Mouse (Mus musculus): Measurements from ENCODE around the gene Dlg4. TPM values are rescaled to one million over a fixed set of nuclear protein-coding genes. Genes with fewer than 3 reads are reported as not detected.

Gene Dlg4
- polyA plus RNA-seq, 1 experiment from 2014 or later, result 4.7 TPM

GRCm38 (mm10) chr11:70021264-70022132 is 4.8 kb downstream of the Dlg4 start:
- Histone ChIP-seq H3K9ac (ENCODE audit: low read length) (peak overlapping the region; percentile 58), H3K36me3 (ENCODE audit: control insufficient read depth, insufficient read depth) (no peaks in the 10 kb centered on the region), H3K4me1 (ENCODE audit: control insufficient read depth, insufficient read depth, low read length) (peaks cover 49% of the 10 kb centered on the region), H3K27me3 (ENCODE audit: control insufficient read depth, insufficient read depth, low read length) (no peaks in the 10 kb centered on the region; the same call in 1 of the 2 replicates), H3K9me3 (replicated peaks; ENCODE audit: control insufficient read depth, low read length) (no peaks in the 10 kb centered on the region), H3K4me2 (ENCODE audit: low read depth, low read length) (peak overlapping the region; percentile 92), H3K4me3 (ENCODE audit: low read length) (peak overlapping the region; percentile 65), H3K27ac (ENCODE audit: low read length) (peak overlapping the region; percentile 62)
- WGBS, result 4% methylated on average over 39 of the region's 40 CpGs
- peak; percentile 69 for ATAC-seq (replicated peaks; ENCODE audit: extremely low read depth, insufficient read depth, low FRiP score)

GRCm38 (mm10) chr11:70023481-70024150 is 6.9 kb downstream of the Dlg4 start:
- H3K36me3 ChIP-seq (ENCODE audit: control insufficient read depth, insufficient read depth), result no peaks in the 10 kb centered on the region
- H3K9ac ChIP-seq (ENCODE audit: low read length), result peak overlapping the region; percentile 63
- H3K9me3 ChIP-seq (replicated peaks; ENCODE audit: control insufficient read depth, low read length), result no peaks in the 10 kb centered on the region
- H3K4me2 ChIP-seq (ENCODE audit: low read depth, low read length), result peak overlapping the region; percentile 68
- no peak overlapping the region for H3K27ac ChIP-seq (ENCODE audit: low read length)
- H3K4me3 ChIP-seq (ENCODE audit: low read length), result peak overlapping the region; percentile 48
- WGBS, result 7% methylated on average over 25 of the region's 29 CpGs
- ATAC-seq (replicated peaks; ENCODE audit: extremely low read depth, insufficient read depth, low FRiP score), result no peak
- H3K4me1 ChIP-seq (ENCODE audit: control insufficient read depth, insufficient read depth, low read length), result peaks cover 48% of the 10 kb centered on the region
- H3K27me3 ChIP-seq (ENCODE audit: control insufficient read depth, insufficient read depth, low read length), result no peaks in the 10 kb centered on the region; the same call in 1 of the 2 replicates

GRCm38 (mm10) chr11:70024151-70024514 is 7.4 kb downstream of the Dlg4 start:
- Histone ChIP-seq H3K9ac (ENCODE audit: low read length) (peak overlapping the region; percentile 63), H3K9me3 (replicated peaks; ENCODE audit: control insufficient read depth, low read length) (no peaks in the 10 kb centered on the region), H3K36me3 (ENCODE audit: control insufficient read depth, insufficient read depth) (no peaks in the 10 kb centered on the region), H3K4me3 (ENCODE audit: low read length) (peak overlapping the region; percentile 48), H3K27ac (ENCODE audit: low read length) (no peak overlapping the region), H3K4me1 (ENCODE audit: control insufficient read depth, insufficient read depth, low read length) (peaks cover 49% of the 10 kb centered on the region), H3K27me3 (ENCODE audit: control insufficient read depth, insufficient read depth, low read length) (no peaks in the 10 kb centered on the region; the same call in 1 of the 2 replicates), H3K4me2 (ENCODE audit: low read depth, low read length) (peak overlapping the region; percentile 68)
- WGBS, result 9% methylated on average over 6 of the region's 6 CpGs
- ATAC-seq (replicated peaks; ENCODE audit: extremely low read depth, insufficient read depth, low FRiP score), result no peak

- ATAC-seq (replicated peaks; ENCODE audit: extremely low read depth, insufficient read depth, low FRiP score), result peak; percentile 60
These were observed 9.9 kb downstream of the Dlg4 start for GRCm38 (mm10) chr11:70026689-70027088.

GRCm38 (mm10) chr11:70027397-70027796 is 10.7 kb downstream of the Dlg4 start:
- Histone ChIP-seq H3K4me3 (ENCODE audit: low read length) (peak overlapping the region; percentile 42; the same call in 1 of the 2 replicates), H3K27ac (ENCODE audit: low read length) (peak overlapping the region; percentile 5; the same call in 1 of the 2 replicates), H3K9ac (ENCODE audit: low read length) (peak overlapping the region; percentile 34), H3K4me2 (ENCODE audit: low read depth, low read length) (peak overlapping the region; percentile 62), H3K9me3 (replicated peaks; ENCODE audit: control insufficient read depth, low read length) (no peaks in the 10 kb centered on the region), H3K27me3 (ENCODE audit: control insufficient read depth, insufficient read depth, low read length) (no peaks in the 10 kb centered on the region; the same call in 1 of the 2 replicates), H3K36me3 (ENCODE audit: control insufficient read depth, insufficient read depth) (peaks cover 3% of the 10 kb centered on the region; the same call in 1 of the 2 replicates), H3K4me1 (ENCODE audit: control insufficient read depth, insufficient read depth, low read length) (peaks cover 38% of the 10 kb centered on the region)
- WGBS, result 49% methylated on average over 9 of the region's 9 CpGs
- ATAC-seq (replicated peaks; ENCODE audit: extremely low read depth, insufficient read depth, low FRiP score), result no peak

More at GRCm38 (mm10) chr11:70026689-70027088, 9.9 kb downstream of the Dlg4 start:
- Histone ChIP-seq H3K9ac (ENCODE audit: low read length) (peak overlapping the region; percentile 51; the same call in 1 of the 2 replicates), H3K27ac (ENCODE audit: low read length) (peak overlapping the region; percentile 5), H3K4me3 (ENCODE audit: low read length) (peak overlapping the region; percentile 42), H3K4me1 (ENCODE audit: control insufficient read depth, insufficient read depth, low read length) (peaks cover 39% of the 10 kb centered on the region), H3K27me3 (ENCODE audit: control insufficient read depth, insufficient read depth, low read length) (no peaks in the 10 kb centered on the region; the same call in 1 of the 2 replicates), H3K36me3 (ENCODE audit: control insufficient read depth, insufficient read depth) (peaks cover 3% of the 10 kb centered on the region; the same call in 1 of the 2 replicates), H3K4me2 (ENCODE audit: low read depth, low read length) (peak overlapping the region; percentile 62), H3K9me3 (replicated peaks; ENCODE audit: control insufficient read depth, low read length) (no peaks in the 10 kb centered on the region)
- 9% methylated on average over 17 of the region's 19 CpGs for WGBS

GRCm38 (mm10) chr11:70028401-70029129 is 11.8 kb downstream of the Dlg4 start:
- Histone ChIP-seq H3K36me3 (ENCODE audit: control insufficient read depth, insufficient read depth) (peaks cover 3% of the 10 kb centered on the region; the same call in 1 of the 2 replicates), H3K9ac (ENCODE audit: low read length) (no peak overlapping the region), H3K4me1 (ENCODE audit: control insufficient read depth, insufficient read depth, low read length) (peaks cover 33% of the 10 kb centered on the region), H3K27ac (ENCODE audit: low read length) (peak overlapping the region; percentile 69), H3K9me3 (replicated peaks; ENCODE audit: control insufficient read depth, low read length) (no peaks in the 10 kb centered on the region), H3K4me2 (ENCODE audit: low read depth, low read length) (peak overlapping the region; percentile 62), H3K27me3 (ENCODE audit: control insufficient read depth, insufficient read depth, low read length) (no peaks in the 10 kb centered on the region; the same call in 1 of the 2 replicates), H3K4me3 (ENCODE audit: low read length) (peak overlapping the region; percentile 29)
- no peak; the same call in 1 of the 2 replicates for ATAC-seq (replicated peaks; ENCODE audit: extremely low read depth, insufficient read depth, low FRiP score)
- 24% methylated on average over 12 of the region's 12 CpGs for WGBS

- H3K4me2 ChIP-seq (ENCODE audit: low read depth, low read length), result peak overlapping the region; percentile 62
- H3K27me3 ChIP-seq (ENCODE audit: control insufficient read depth, insufficient read depth, low read length), result no peaks in the 10 kb centered on the region; the same call in 1 of the 2 replicates
- H3K4me3 ChIP-seq (ENCODE audit: low read length), result peak overlapping the region; percentile 29
- H3K4me1 ChIP-seq (ENCODE audit: control insufficient read depth, insufficient read depth, low read length), result peaks cover 29% of the 10 kb centered on the region
- H3K9me3 ChIP-seq (replicated peaks; ENCODE audit: control insufficient read depth, low read length), result no peaks in the 10 kb centered on the region
- peak overlapping the region; percentile 69 for H3K27ac ChIP-seq (ENCODE audit: low read length)
- ATAC-seq (replicated peaks; ENCODE audit: extremely low read depth, insufficient read depth, low FRiP score), result peak; percentile 67
- WGBS, result 4% methylated on average over 20 of the region's 20 CpGs
- H3K36me3 ChIP-seq (ENCODE audit: control insufficient read depth, insufficient read depth), result peaks cover 3% of the 10 kb centered on the region; the same call in 1 of the 2 replicates
- peak overlapping the region; percentile 23; the same call in 1 of the 2 replicates for H3K9ac ChIP-seq (ENCODE audit: low read length)
These were observed 12.5 kb downstream of the Dlg4 start for GRCm38 (mm10) chr11:70029130-70029801.
